Mouse (Mus musculus) cerebellum, adult 9-10 months (tissue): ENCODE measurements at regions not wholly inside any gene's neighbourhood (a gene's known extent, or its start where the extent isn't known, plus 50 kb on each side); places are given as distances from the start of the nearest gene placed in this dataset.
"Not testable (repeated sequence)": the region's sequence is repeated elsewhere in the genome, so short reads cannot be mapped to it uniquely, and the experiment has no call there.

ENCODE experiments used
- DNase-seq: peaks from one replicate; pipeline ENCODE4 v3.0.0; 2022

GRCm38 (mm10) chr8:26626186-26626585, 350.9 kb upstream of the Zfp703 start:
- DNase-seq = no peak

GRCm38 (mm10) chr8:26626651-26627077, 350.5 kb upstream of the Zfp703 start:
- DNase-seq = no peak

GRCm38 (mm10) chr8:26627191-26627891, 349.8 kb upstream of the Zfp703 start:
- no peak for DNase-seq

- DNase-seq = no peak
These were observed 346.6 kb upstream of the Zfp703 start for GRCm38 (mm10) chr8:26630544-26630943.

GRCm38 (mm10) chr8:26635701-26636100, 341.4 kb upstream of the Zfp703 start:
- no peak for DNase-seq

GRCm38 (mm10) chr8:26645375-26645774, 331.8 kb upstream of the Zfp703 start:
- DNase-seq = not testable (repeated sequence)

GRCm38 (mm10) chr8:26650287-26650686, 326.8 kb upstream of the Zfp703 start:
- DNase-seq = no peak

GRCm38 (mm10) chr8:26655897-26656296, 321.2 kb upstream of the Zfp703 start:
- DNase-seq = no peak

- DNase-seq = no peak
These were observed 320.6 kb upstream of the Zfp703 start for GRCm38 (mm10) chr8:26656310-26657075.

- peak; percentile 20 for DNase-seq
These were observed 317.7 kb upstream of the Zfp703 start for GRCm38 (mm10) chr8:26659381-26659780.

GRCm38 (mm10) chr8:26669541-26669940, 307.6 kb upstream of the Zfp703 start:
- no peak for DNase-seq

GRCm38 (mm10) chr8:26672486-26673395, 304.4 kb upstream of the Zfp703 start:
- no peak for DNase-seq

GRCm38 (mm10) chr8:26677584-26678138, 299.5 kb upstream of the Zfp703 start:
- no peak for DNase-seq

GRCm38 (mm10) chr8:26680891-26681381, 296.2 kb upstream of the Zfp703 start:
- peak; percentile 71 for DNase-seq

GRCm38 (mm10) chr8:26687146-26687545, 290.0 kb upstream of the Zfp703 start:
- peak; percentile 67 for DNase-seq

GRCm38 (mm10) chr8:26688035-26688434, 289.1 kb upstream of the Zfp703 start:
- DNase-seq = no peak

- DNase-seq = no peak
These were observed 288.2 kb upstream of the Zfp703 start for GRCm38 (mm10) chr8:26688745-26689478.

- no peak for DNase-seq
These were observed 287.5 kb upstream of the Zfp703 start for GRCm38 (mm10) chr8:26689479-26690177.

- no peak for DNase-seq
These were observed 286.9 kb upstream of the Zfp703 start for GRCm38 (mm10) chr8:26690178-26690735.

- DNase-seq = no peak
These were observed 279.5 kb upstream of the Zfp703 start for GRCm38 (mm10) chr8:26697579-26698084.

GRCm38 (mm10) chr8:26698580-26698979, 278.5 kb upstream of the Zfp703 start:
- DNase-seq = no peak
